Mouse (Mus musculus) heart, embryonic 14.5 days (tissue): ENCODE data around the gene Myo1h. TPM values are rescaled to one million over a fixed set of nuclear protein-coding genes. Genes with fewer than 3 reads are reported as not detected.

Source experiments
- ATAC-seq: fragments of 200-750 bp; cut with Nextera tagmentation; 2 replicates; pipeline ENCODE4 v1.8.0; 2017; ENCODE audit warnings: low read depth, moderate TSS enrichment; ENCODE audit not compliant: insufficient number of reproducible peaks, insufficient read depth, low FRiP score
- H3K27ac ChIP-seq, 2 experiments: fragments of 200-500 bp in 1 of 2; fragments of 300-500 bp in 1 of 2; sonication (generic) in 1 of 2; replicated peaks in 1 of 2; 2 replicates each; pipeline ENCODE4 v1.5.1; 2012 to 2014; ENCODE audit warnings: low read depth in 2 of 2, low read length in 2 of 2, control low read depth in 1 of 2, mild to moderate bottlenecking in 1 of 2, mixed read lengths in 1 of 2; ENCODE audit not compliant: control insufficient read depth in 1 of 2, insufficient read depth in 1 of 2
- H3K27me3 ChIP-seq: fragments of 300-500 bp; sonication (generic); 2 replicates; pipeline ENCODE4 v1.6.1; 2014; ENCODE audit warnings: mild to moderate bottlenecking, low read length, control low read depth; ENCODE audit not compliant: control insufficient read depth, insufficient read depth
- H3K36me3 ChIP-seq: fragments of 300-500 bp; sonication (generic); 2 replicates; pipeline ENCODE4 v1.6.1; 2014; ENCODE audit warnings: mild to moderate bottlenecking, control low read depth, low read length, mixed read lengths; ENCODE audit not compliant: control insufficient read depth, insufficient read depth
- H3K4me1 ChIP-seq, 2 experiments: fragments of 200-500 bp in 1 of 2; fragments of 300-500 bp in 1 of 2; sonication (generic) in 1 of 2; 2 replicates each; pipeline ENCODE4 v1.6.1; 2012 to 2014; ENCODE audit warnings: low read length in 2 of 2, control low read depth in 1 of 2, mixed read lengths in 1 of 2; ENCODE audit not compliant: control insufficient read depth in 2 of 2, insufficient read depth in 2 of 2
- H3K4me2 ChIP-seq: fragments of 300-500 bp; sonication (generic); 2 replicates; pipeline ENCODE4 v1.6.1; 2014; ENCODE audit warnings: mild to moderate bottlenecking, low read length
- H3K4me3 ChIP-seq, 2 experiments: fragments of 200-500 bp in 1 of 2; fragments of 300-500 bp in 1 of 2; sonication (generic) in 1 of 2; 2 replicates each; pipeline ENCODE4 v1.5.1; 2012 to 2014; ENCODE audit warnings: low read length in 2 of 2, mild to moderate bottlenecking in 2 of 2, control low read depth in 1 of 2, low read depth in 1 of 2, moderate library complexity in 1 of 2; ENCODE audit not compliant: control insufficient read depth in 1 of 2, insufficient read depth in 1 of 2
- H3K9ac ChIP-seq: fragments of 300-500 bp; sonication (generic); 2 replicates; pipeline ENCODE4 v1.6.1; 2014; ENCODE audit warnings: mild to moderate bottlenecking, low read length
- H3K9me3 ChIP-seq: fragments of 300-500 bp; sonication (generic); 2 replicates; pipeline ENCODE4 v1.6.1; 2016; ENCODE audit warnings: low read length, control low read depth; ENCODE audit not compliant: control insufficient read depth
- WGBS: fragments of 180-500 bp; shearing (Covaris S2); extraction: QIAGEN DNeasy Blood & Tissue Kit; methylation state at CpG from one replicate; pipeline ENCODE4 v1.1.7; 2014; 5-methylcytosine and 5-hydroxymethylcytosine counted together
- polyA plus RNA-seq: library from polyadenylated mRNA; unstranded; fragments of >200 nt; fragmentation: Nextera tagmentation; extraction: Ambion mirVana; gene quantifications from 2 replicates; pipeline ENCODE4 v1.2.1, GENCODE M21; 2014

Gene Myo1h
- polyA plus RNA-seq, 1 experiment from 2014 or later, result 1.4 TPM

- 35% methylated on average over 6 of the region's 6 CpGs for WGBS
- Histone ChIP-seq H3K4me1 (no peaks in the 10 kb centered on the region), H3K4me3 (no peak overlapping the region), H3K4me2 (no peak overlapping the region), H3K36me3 (no peaks in the 10 kb centered on the region), H3K9ac (no peak overlapping the region), H3K27me3 (peaks cover 26% of the 10 kb centered on the region), H3K9me3 (no peaks in the 10 kb centered on the region), H3K27ac (no peak overlapping the region)
- ATAC-seq, result no peak
Observed at GRCm38 (mm10) chr5:114282346-114282745, 6.6 kb upstream of the Myo1h start.

GRCm38 (mm10) chr5:114284604-114285397 is 4.2 kb upstream of the Myo1h start:
- 75% methylated on average over 13 of the region's 13 CpGs for WGBS
- H3K36me3 ChIP-seq, result no peaks in the 10 kb centered on the region
- H3K9ac ChIP-seq, result no peak overlapping the region
- peaks cover 17% of the 10 kb centered on the region for H3K27me3 ChIP-seq
- H3K27ac ChIP-seq, result no peak overlapping the region
- H3K4me2 ChIP-seq, result no peak overlapping the region
- no peak overlapping the region for H3K4me3 ChIP-seq
- no peaks in the 10 kb centered on the region for H3K4me1 ChIP-seq
- no peaks in the 10 kb centered on the region for H3K9me3 ChIP-seq
- ATAC-seq, result no peak

- Histone ChIP-seq H3K9ac (no peak overlapping the region), H3K9me3 (no peaks in the 10 kb centered on the region), H3K4me1 (no peaks in the 10 kb centered on the region), H3K27me3 (peaks cover 17% of the 10 kb centered on the region), H3K36me3 (no peaks in the 10 kb centered on the region), H3K4me2 (no peak overlapping the region), H3K27ac (no peak overlapping the region), H3K4me3 (no peak overlapping the region)
- no peak for ATAC-seq
- WGBS, result 84% methylated on average over 3 of the region's 3 CpGs
Observed at GRCm38 (mm10) chr5:114285398-114285700, 3.6 kb upstream of the Myo1h start.

- Histone ChIP-seq H3K9ac (no peak overlapping the region), H3K36me3 (no peaks in the 10 kb centered on the region), H3K27ac (no peak overlapping the region), H3K4me3 (no peak overlapping the region), H3K9me3 (no peaks in the 10 kb centered on the region), H3K4me1 (no peaks in the 10 kb centered on the region), H3K4me2 (no peak overlapping the region), H3K27me3 (peaks cover 14% of the 10 kb centered on the region)
- 65% methylated on average over 4 of the region's 4 CpGs for WGBS
- no peak for ATAC-seq
Observed at GRCm38 (mm10) chr5:114286102-114286501, 2.9 kb upstream of the Myo1h start.

- 69% methylated on average over 16 of the region's 16 CpGs for WGBS
- no peak overlapping the region for H3K4me2 ChIP-seq
- H3K36me3 ChIP-seq, result no peaks in the 10 kb centered on the region
- H3K9me3 ChIP-seq, result no peaks in the 10 kb centered on the region
- ATAC-seq, result no peak
- peaks cover 14% of the 10 kb centered on the region for H3K27me3 ChIP-seq
- H3K4me1 ChIP-seq, result no peaks in the 10 kb centered on the region
- H3K9ac ChIP-seq, result no peak overlapping the region
- H3K4me3 ChIP-seq, result no peak overlapping the region
- no peak overlapping the region for H3K27ac ChIP-seq
Observed at GRCm38 (mm10) chr5:114286872-114287571, 1.9 kb upstream of the Myo1h start.

GRCm38 (mm10) chr5:114288396-114288795 is 570 bp upstream of the Myo1h start:
- Histone ChIP-seq H3K9me3 (no peaks in the 10 kb centered on the region), H3K27me3 (peaks cover 14% of the 10 kb centered on the region), H3K36me3 (no peaks in the 10 kb centered on the region), H3K4me3 (no peak overlapping the region), H3K9ac (no peak overlapping the region), H3K4me2 (no peak overlapping the region), H3K4me1 (no peaks in the 10 kb centered on the region), H3K27ac (no peak overlapping the region)
- WGBS, result 71% methylated on average over 5 of the region's 5 CpGs
- no peak for ATAC-seq

GRCm38 (mm10) chr5:114290004-114290403 is 1.0 kb downstream of the Myo1h start:
- no peak overlapping the region for H3K27ac ChIP-seq
- H3K27me3 ChIP-seq, result peaks cover 14% of the 10 kb centered on the region
- no peaks in the 10 kb centered on the region for H3K36me3 ChIP-seq
- no peaks in the 10 kb centered on the region for H3K9me3 ChIP-seq
- H3K4me3 ChIP-seq, result no peak overlapping the region
- H3K4me1 ChIP-seq, result no peaks in the 10 kb centered on the region
- ATAC-seq, result no peak
- H3K9ac ChIP-seq, result no peak overlapping the region
- no peak overlapping the region for H3K4me2 ChIP-seq
- 89% methylated on average over 3 of the region's 3 CpGs for WGBS
